Mouse (Mus musculus) ovary, postnatal 14 days (tissue): Measurements from ENCODE around the gene Cldnd2.

Experiments used
- DNase-seq: peaks from one replicate; pipeline ENCODE4 v3.0.0; 2022; ENCODE audit warnings: low spot score

The Cldnd2 gene

DNA sequence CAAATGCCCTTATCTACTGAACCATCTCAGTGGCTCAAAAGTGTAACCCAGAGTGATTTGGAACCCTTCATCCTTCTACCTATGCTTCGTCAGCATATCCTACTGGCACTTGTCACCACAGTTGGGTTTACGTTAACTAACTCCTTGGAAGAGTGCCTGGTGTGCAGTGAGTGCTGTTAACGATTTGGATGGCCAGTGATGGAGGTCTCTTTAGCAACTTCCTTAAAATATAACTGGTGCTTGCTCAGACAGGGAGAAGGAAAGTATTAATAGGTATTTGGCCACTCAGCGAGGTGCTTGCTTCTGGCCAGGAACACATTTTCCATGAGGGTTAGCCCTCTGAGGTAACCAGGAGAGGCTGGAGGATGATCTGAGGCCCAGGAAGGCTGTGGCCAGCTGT, 7.2 kb downstream of the Cldnd2 start:
- DNase-seq = no peak

DNA sequence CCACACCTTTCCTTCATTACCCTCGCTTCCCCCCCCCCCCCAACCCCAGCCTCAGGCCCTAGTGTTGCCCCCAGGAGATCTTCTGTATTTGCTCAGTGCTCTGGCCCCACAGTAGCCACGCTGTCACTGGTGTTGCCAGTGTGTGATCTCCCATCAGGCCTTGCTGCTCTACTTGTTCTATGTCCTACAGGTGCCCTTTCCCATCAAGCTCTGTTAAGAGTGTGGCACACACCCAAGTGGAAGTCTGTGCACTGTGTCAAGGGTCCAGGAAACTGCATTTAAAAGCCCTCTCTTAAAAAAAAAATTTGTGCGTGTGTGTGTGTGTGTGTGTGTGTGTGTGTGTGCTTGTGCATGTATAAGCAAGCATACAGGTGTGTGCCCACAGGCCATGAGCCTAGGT, 7.7 kb downstream of the Cldnd2 start:
- no peak for DNase-seq

DNA sequence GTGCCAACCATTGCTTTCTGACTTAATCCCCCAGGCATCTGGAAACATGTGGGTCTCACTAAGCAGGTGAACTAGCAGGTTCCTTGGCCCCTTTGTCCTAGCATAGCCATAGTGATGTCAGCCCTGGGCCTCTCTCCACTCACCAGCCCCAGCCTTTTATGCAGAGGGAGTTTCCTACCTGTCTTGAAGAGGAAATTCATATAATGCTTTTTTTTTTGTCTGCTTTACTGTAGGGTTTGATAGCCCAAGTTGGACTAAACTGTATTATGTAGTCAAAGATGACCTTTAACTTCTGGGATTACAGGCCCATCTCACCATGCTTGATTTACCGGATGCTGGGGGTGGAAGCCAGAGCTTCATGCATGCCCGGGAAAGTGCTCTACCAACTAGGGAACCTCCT, 9.2 kb downstream of the Cldnd2 start:
- no peak for DNase-seq

DNA sequence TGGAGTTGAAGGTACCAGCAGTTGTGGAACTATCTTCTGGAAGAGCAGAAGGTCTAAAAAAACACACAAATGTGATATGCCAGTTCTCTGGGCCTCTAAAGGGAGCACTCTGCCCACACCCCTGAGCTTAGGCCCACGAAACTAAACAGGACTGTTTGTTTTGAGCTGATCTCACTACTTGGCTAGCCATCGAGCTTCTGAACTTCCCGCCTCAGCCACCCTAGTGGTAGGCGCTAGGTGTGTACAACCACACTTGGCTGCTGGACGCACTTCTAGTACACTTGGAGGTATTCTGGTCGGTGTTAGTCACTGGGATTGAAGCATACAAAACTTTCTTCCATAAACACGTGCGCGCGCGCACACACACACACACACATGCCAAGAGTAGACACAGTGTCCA, 11.1 kb downstream of the Cldnd2 start:
- no peak for DNase-seq

DNA sequence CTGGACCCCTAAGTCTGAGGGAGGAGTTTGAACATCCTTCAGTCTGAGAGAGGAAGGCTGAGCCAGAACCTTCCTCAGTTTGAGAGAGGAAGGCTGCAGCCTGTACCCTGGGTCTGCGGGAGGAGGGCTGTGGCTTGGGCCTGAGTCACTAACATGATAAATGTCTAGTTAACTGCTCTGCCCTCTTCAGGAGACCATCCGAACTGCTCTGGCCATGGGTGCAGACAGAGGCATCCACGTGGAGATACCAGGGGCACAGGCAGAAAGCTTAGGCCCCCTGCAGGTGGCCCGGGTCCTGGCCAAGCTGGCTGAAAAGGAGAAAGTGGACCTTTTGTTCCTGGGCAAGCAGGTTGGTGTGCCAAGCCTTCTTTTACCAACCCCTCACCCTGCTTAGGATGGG, 12.0 kb downstream of the Cldnd2 start:
- DNase-seq = no peak

DNA sequence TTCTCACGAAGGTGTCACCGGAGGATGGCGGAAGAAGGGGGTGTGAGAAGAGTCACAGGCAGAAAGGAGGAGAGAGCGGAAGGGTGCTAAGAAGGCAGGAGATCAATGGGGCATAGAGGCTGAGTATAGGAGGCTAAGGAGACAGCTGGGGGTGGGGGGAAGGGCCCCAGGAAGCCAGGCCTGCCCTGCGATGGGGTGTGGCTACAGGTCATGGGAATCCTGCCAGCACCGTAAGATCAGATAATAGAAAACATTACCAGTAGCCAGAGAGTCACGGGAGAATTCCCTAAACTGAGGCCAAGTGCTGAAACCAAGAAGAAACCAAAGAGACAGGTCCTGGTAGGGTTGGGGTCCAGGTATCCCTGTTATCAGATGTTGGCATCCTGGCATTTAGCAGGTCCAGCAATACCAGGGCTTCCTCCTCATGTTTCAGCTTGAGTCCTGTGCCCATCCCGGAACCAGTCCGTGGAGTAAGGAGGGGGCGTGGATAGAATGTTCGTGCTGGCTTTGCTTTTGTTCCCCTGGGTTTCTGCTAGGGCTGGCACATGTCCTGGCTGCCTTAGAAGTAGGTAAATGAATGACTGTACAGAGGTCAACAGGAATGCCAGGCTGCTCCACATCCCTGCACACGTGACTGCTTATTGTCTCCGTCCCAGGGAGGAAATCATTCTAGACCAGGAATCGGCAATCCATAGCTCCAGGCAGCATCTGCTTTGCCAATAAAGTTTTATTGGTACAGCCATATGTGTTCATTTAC, 13.2 kb downstream of the Cldnd2 start:
- no peak for DNase-seq

DNA sequence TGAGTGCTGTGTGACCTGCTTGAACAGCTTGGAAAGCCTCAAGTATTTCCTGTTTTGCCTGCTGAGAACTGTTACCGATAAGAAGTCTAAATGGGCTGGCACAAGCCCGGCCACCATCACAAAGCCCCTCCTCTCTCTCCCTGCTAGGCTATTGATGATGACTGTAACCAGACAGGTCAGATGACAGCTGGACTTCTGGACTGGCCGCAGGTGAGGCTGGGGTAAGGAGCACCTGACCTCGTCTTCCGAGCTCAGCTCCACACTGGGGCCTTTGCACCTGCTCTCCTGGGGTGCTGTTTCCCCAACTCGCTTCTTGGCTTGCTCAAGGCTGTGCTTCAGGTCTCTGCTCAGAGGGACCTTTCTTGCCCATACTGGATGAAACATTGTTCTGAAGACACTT, 13.8 kb downstream of the Cldnd2 start:
- no peak for DNase-seq

DNA sequence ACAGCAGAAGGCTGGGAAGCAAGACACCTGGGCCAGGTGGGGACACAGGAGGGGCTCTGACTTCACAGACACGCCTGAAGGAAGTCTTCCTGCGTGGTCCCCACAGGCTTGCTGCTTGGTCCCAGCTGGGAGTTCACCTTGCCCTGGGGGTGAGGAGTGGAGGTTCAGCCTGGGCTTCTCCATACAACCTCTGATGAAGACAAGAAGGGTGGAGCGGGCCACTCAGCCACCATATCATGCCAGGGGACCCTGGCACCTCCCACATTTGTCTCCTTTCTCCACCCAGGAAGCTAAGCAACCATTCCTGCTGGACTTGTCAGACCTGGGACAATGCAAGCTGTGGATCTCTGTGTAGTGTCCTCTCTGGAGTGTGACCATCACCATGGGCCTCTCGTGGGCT, 22.3 kb downstream of the Cldnd2 start, which contains the start of gene Vsig10l:
Vsig10l (plus strand) TSS at position 301 of the 400 bp plus-strand sequence.
- DNase-seq = no peak

DNA sequence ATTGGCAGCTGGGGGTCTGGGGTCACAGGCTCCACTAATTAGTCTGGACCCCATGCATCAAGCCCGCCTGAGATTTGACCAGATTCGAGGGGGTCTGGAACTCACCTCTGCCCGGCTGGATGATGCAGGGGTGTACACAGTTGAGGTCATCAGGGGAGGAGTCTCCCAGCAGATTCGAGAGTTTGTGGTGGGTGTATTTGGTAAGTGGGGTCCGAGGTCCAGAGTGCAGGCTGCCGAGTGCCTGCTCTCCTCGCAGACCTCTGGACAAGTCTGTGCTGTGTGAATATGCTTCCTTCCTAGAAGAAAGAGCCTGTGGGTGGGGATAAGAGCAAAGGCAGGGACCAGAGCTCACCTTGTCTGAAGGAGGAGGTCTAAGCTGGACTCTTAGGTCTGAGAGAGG, 23.4 kb downstream of the Cldnd2 start:
- no peak for DNase-seq

DNA sequence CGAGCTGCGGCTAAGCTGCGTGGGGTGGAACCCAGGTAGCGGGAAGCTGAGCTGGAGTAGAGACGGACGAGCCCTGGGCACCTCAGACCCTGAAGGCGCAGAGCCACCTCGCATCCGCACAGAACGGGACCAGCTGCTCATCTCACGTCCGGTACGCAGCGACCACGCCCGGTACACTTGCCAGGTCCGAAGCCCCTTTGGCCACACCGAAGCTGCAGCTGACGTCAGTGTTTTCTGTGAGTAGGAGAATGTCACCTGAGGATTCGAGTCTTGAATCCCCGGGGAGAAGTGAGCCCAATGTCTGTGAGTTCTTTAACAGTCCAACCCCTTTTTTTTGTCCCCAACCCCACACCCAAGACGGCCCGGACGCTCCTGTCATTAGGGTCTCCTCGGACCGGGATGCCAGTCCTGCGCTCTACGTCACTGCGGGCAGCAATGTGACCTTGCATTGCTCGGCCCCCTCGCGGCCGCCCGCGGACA, 24.3 kb downstream of the Cldnd2 start:
- DNase-seq = no peak

DNA sequence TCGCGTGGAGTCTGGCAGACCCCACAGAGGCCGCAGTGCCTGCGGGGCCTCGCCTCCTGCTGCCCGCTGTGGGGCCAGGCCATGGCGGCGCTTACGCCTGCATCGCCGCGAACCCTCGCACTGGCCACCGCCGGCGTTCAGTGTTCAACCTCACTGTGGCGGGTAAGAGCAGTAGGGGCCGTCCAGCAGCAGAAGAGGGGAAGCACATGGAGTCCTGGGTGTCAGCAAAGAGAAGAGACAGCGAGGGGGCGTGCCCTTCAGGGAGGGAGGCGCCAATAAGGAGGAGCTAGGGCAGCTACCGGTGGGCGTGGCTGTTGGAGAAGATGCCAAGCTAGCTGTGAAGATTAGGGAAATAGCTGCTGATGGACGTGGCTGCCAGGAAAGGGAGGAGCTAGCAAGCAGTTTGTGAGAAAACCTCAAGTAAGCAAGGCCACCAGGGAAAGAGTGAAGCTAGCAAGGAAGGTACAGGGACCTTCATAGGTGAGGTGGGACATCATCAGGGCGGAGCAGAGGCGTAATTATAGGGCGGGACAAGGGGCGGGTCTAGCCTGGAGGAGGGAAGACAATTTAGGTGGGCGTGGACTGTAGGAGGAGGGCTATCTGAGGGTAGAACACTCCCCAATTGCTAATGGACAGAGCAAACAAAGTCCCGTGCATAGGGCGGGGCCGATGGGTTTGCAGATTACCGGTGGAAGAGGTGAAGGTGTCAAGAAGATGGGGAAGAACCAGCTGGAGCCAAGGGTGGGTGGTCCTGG, 24.9 kb downstream of the Cldnd2 start:
- peak; percentile 84 for DNase-seq

DNA sequence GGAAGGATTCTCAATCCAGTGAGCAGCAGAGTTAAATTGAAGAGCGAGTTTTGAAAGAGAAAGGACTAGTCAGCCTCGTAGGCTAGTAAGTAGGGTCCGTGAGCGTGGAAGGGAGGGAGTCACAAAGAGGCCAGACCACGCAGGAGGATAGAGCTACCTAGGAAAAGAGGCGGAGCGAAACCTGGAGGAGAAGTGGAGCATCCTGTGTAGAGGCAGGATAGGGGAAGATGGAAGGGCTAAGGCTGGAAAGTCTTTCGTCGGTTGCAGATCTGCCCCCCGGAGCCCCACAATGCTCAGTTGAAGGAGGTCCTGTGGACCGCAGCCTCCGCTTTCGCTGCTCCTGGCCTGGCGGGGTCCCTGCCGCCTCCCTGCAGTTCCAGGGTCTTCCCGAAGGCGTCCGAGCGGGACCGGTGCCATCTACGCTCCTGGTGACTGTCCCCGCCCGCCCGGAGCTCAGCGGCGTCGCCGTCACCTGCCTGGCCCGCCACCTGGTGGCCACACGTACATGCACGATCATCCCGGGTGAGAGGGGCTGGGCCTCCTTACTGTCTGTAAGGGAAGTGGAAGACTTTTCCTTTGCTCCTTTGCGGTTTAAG, 25.6 kb downstream of the Cldnd2 start:
- DNase-seq = peak; percentile 75

DNA sequence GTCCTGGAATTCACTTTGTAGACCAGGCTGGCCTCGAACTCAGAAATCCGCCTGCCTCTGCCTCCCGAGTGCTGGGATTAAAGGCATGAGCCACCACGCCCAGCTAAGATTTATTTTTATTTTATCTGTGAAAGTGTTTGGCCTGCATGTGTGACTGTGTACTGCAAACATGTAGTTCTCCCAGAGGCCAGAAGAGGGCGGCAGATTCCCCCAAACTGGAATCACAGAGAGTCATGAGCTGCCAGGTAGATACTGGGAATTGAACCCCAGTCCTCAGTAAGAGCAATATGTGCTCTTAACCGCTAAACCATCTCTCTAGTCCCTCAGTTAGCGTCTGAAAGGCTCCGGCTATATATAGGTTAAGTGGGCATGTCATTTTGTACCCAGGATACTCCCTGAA, 29.8 kb downstream of the Cldnd2 start:
- no peak for DNase-seq

DNA sequence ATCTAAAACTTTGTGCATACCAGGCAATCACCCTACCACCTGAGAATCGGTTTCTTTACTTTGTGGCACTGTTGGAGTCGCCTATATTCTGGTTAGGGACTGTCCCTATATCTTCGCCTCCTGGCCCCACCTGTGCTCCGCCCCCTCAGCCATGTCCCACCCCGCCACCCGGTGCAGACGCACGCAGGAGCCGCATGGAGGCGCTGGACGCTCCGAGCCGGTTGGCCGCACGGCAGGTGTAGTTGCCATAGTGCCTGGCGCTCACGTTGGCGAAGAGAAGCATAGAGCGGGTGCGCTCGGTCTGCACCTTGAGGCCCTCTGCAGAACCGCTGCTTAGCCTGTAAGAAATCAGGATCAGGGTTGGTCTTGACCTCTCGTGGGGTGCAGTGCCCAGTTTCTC, 35.1 kb downstream of the Cldnd2 start:
- no peak for DNase-seq

DNA sequence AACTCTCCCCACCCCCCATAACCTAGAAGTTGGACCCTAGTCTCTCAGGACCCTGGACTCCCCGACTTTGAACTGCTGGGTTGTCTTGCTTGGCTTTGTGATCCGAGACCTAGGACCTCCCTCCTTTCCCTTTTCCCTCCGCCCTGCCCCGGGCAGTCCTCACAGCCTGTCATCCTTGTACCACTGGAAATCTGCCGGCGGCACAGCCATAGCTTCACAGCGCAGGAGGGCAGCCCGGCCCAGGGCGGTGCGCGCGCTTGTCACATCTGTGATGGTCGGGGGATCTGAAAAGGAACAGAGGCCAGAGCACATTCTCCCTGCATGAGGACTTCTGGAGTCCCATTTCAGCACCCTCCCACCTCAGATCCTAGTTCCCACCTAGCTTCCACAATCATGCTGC, 35.8 kb downstream of the Cldnd2 start:
- DNase-seq = no peak

DNA sequence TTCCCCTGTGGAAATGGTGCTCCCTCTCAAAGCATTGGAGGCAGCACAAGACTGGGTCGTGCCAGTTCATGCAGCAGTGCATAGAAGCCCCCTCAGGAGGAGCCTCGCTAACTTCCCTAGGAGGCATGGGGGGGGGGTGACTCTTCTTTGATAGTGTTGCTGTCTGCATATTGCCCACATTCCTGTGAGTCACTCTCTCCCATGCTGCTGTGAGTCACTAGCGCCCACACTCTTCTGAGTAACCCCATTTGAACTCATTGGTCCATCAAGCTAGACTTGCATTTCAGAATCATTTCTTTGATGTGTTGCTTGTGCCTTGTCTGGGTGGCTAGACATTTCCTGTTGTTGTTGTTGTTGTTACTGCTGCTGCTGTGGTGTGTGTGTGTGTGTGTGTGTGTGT, 40.6 kb downstream of the Cldnd2 start:
- DNase-seq = no peak

DNA sequence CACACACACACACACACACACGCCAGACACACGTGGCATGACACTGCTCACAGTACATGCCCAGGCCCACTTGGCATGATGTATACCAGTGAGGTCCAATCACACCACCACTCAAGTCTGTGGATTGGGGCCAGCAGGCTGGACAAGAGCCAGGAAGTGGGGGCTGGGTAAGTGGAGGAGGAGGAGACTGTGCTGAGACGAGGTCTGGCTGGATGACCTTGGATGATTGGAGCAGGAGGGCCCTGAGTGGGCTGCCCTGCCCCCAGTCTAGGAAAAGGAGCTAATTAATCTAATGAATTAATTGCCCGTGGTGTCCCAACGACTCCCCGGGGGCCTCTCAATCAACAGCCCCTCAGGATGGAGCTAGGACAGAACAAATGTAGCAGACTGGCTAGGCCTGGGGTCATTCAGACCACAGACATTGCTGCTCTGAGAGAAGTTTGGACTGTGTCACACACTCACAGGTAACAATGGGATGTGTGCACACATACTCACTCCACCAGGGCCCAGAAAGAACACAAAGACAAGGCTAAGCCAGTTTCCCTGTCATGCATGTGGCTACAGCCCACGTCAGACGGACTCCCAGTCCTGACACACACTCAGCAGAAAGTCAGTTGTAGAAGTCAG, 41.6 kb downstream of the Cldnd2 start:
- no peak for DNase-seq

DNA sequence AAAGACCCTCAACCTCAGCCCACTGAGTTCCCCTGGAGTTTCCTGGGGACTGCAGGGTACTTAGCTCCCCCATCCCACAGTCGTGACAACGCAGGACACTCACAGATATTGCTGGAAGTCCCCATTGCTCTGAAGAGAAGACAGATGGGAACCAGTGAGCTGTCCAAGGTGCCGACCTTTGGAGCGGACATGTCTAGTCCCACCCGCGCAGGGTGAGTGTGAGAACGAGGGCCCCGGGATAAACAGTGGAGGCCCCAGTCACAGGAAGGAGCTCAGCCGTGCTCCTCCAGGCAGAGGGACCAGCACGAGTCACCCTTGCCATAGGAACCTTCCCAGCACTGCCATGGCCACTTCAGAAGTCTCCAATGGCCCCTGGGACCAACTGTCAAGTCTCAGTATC, 42.7 kb downstream of the Cldnd2 start:
- no peak for DNase-seq

DNA sequence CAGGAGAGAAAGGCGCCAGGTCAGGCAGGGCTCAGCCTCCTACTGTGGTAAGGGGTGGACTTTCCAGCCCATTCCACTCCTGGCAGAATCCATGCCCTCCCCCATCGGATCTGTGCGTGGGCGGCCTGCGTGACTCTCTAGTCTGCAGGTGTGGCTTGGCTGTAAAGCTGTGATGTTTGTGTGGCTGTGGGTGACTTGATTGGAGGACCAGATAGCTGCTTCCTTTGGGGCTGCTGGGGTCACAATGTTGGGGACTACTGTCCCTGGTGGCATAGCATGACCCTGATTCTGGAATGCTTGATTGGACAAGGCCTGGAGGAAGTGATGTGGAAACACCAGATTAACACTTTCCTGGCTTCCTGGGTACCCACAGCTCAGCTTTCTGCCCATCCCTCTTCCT, 48.1 kb downstream of the Cldnd2 start:
- no peak for DNase-seq

DNA sequence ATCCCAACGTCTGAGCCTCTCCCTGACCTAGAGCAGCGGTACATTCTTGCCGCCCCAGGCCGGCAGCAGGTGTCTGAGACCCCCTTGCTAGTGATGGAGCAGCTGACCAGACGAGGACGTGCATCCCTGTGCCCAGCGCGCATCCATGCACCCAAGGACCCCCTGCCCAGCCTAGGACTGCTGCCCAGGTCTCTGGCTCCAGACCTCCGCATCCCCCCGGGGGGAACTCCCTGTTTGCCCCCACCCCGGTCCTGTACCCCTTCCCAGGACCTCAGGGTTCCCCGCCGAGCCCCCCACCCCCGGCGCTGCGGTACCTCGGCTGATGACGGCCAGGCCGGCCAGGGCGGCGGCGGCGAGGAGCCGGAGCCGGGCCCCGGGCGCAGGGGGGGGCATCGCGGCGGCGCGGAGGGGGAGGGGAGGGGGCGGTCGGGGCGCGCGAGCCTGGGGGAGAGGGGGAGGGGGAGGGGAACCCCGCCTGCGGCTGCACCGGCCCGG, 49.1 kb downstream of the Cldnd2 start, which contains the start of gene Iglon5:
Iglon5 (minus strand) TSS at position 445 of the 495 bp plus-strand sequence.
- no peak for DNase-seq

DNA sequence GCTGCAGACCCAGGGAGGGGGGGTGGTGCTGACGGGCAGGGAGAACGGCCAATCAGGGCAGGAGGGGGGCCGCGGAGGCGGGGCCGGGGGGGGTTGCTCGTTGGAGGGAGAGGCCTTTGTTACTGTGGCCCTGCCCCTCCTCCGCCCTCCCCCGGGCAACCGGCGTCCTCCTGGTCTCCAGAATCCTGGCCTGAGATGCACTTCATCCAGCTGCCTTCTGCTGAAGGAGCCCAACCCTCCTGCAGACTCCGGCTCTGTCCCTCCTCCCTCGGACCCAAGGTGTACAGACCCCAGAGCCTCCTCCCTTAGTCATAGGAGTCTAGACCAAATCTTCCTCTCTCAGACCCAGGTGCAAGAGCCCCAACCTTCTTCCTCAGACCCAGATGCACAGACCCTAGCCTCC, 49.6 kb downstream of the Cldnd2 start:
- DNase-seq = peak; percentile 24

DNA sequence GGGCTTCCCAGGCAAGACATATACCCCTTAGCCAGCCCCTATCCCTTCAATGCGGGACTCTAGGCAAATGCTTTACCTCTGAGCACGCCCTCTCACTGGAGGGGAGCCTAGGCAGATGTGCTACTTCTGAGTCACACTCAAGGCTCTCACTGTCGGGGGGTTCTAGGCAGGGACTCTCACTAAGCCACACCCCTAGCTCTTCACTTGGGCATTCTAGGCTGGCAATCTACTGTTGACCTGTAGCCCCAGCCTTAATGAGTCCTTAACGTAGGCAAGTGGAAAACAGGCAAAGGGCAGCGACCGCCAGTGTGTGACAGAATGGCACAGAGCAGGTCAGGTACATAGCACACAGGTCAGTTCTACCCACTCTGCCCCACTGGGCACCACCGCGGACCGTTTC, 50.3 kb downstream of the Cldnd2 start:
- DNase-seq = no peak
